Mouse (Mus musculus) hindbrain, embryonic 11.5 days (tissue): Measurements from ENCODE around the gene Nuak2. TPM values are rescaled to one million over a fixed set of nuclear protein-coding genes. Genes with fewer than 3 reads are reported as not detected.

Experiments used
- ATAC-seq: fragments of 200-750 bp; cut with Nextera tagmentation; 2 replicates; pipeline ENCODE4 v1.8.0; 2017; ENCODE audit warnings: mild to moderate bottlenecking, moderate TSS enrichment, moderate library complexity; ENCODE audit not compliant: low FRiP score
- DNase-seq: peaks from one replicate; pipeline ENCODE4 v3.0.0-alpha.2; 2015; ENCODE audit warnings: low spot score
- H3K27ac ChIP-seq: fragments of 300-500 bp; sonication (generic); 2 replicates; pipeline ENCODE4 v1.5.1; 2014; ENCODE audit warnings: mild to moderate bottlenecking, low read depth, low read length
- H3K27me3 ChIP-seq: fragments of 300-500 bp; sonication (generic); 2 replicates; pipeline ENCODE4 v1.6.1; 2014; ENCODE audit warnings: mild to moderate bottlenecking, low read length, moderate library complexity, mixed read lengths; ENCODE audit not compliant: control insufficient read depth, insufficient read depth
- H3K36me3 ChIP-seq: fragments of 300-500 bp; sonication (generic); 2 replicates; pipeline ENCODE4 v1.6.1; 2014; ENCODE audit warnings: mild to moderate bottlenecking, low read length, moderate library complexity, mixed read lengths; ENCODE audit not compliant: control insufficient read depth, insufficient read depth
- H3K4me1 ChIP-seq: fragments of 300-500 bp; sonication (generic); replicated peaks from 2 replicates; pipeline ENCODE4 v1.6.1; 2014; ENCODE audit warnings: low read length, mixed read lengths; ENCODE audit not compliant: control insufficient read depth, insufficient read depth
- H3K4me2 ChIP-seq: fragments of 300-500 bp; sonication (generic); replicated peaks from 2 replicates; pipeline ENCODE4 v1.6.1; 2014; ENCODE audit warnings: mild to moderate bottlenecking, low read depth, low read length
- H3K4me3 ChIP-seq: fragments of 300-500 bp; sonication (generic); 2 replicates; pipeline ENCODE4 v1.5.1; 2014; ENCODE audit warnings: low read depth, low read length
- H3K9ac ChIP-seq: fragments of 300-500 bp; sonication (generic); 2 replicates; pipeline ENCODE4 v1.6.1; 2014; ENCODE audit warnings: low read depth, low read length
- H3K9me3 ChIP-seq: fragments of 300-500 bp; sonication (generic); 2 replicates; pipeline ENCODE4 v1.6.1; 2016; ENCODE audit warnings: low read length; ENCODE audit not compliant: control insufficient read depth
- WGBS: fragments of 180-500 bp; shearing (Covaris S2); extraction: QIAGEN DNeasy Blood & Tissue Kit; methylation state at CpG from one replicate; pipeline ENCODE4 v1.1.7; 2014; 5-methylcytosine and 5-hydroxymethylcytosine counted together
- polyA plus RNA-seq: library from polyadenylated mRNA; unstranded; fragments of >200 nt; fragmentation: Nextera tagmentation; extraction: Ambion mirVana; gene quantifications from 2 replicates; pipeline ENCODE4 v1.2.1, GENCODE M21; 2014

The Nuak2 gene
- polyA plus RNA-seq, 1 experiment from 2014 or later, result 33.1 TPM

DNA sequence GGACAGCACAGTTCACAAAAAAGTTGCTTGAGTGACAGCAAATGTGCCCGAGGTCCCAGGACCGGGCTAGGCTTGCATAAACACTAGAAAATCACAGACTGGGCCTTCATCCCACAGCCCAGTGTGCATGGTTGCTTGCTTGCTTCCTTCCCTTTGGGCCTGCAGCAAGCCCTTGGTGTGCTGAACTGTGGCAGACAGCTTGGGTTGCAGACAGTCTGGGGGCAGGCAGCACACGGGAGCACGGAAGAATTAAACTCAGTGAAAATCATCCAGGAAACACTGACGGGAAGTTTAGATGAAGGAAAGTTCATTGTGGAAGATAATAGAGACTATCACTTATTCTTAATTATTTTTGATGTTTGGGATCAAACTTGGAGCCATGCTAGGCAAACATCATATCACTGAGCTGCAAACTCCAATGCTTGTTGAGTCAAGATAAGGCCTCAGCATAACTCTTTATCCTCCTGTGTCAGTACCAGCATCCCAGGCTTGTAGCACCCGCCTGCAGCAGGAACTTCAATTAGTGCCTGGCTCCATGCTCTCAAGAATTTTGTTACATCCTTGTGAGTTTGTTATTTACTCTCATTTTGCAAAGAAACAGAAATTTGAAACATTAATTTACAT, 18.4 kb downstream of the Nuak2 start:
- no peak overlapping the region for H3K4me3 ChIP-seq
- H3K4me2 ChIP-seq, result no peak overlapping the region

DNA sequence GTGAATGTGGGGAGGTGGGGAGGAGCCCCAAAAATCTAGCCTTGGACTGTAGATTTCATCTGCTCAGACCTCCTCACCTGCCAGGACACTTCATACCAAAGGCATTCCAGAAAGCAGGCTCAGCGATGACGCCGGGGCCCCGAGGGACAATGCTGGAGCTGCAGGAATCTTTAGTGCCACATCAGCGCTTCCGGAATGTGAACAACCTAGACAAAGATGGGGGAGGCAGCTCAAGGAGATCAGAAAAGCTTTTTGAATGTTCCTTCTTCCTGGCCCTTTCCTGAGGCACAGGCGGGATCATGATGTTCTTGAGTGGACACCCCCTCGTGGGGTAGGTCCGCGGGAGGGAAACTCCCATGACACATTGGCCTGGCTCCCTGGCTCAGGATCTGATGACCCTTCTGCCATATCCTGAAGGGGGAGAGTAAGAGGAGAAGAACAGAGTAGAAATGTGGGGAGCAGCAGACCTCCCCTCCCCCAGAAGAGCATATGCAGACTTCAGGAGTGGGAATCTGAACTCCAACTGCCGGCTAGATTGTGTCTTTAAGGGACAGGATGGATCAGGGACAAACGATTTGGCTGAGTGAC, 19.5 kb downstream of the Nuak2 start:
- Histone ChIP-seq H3K4me2 (no peak overlapping the region), H3K9me3 (no peaks in the 10 kb centered on the region), H3K36me3 (peaks cover 12% of the 10 kb centered on the region), H3K4me3 (no peak overlapping the region), H3K27ac (peak overlapping the region; percentile 87), H3K4me1 (peaks cover 33% of the 10 kb centered on the region), H3K9ac (no peak overlapping the region), H3K27me3 (no peaks in the 10 kb centered on the region)
- no peak for ATAC-seq
- peak; percentile 60 for DNase-seq
- WGBS, result 27% methylated on average over 12 of the region's 12 CpGs

More for the DNA sequence above, 18.4 kb downstream of the Nuak2 start:
- Histone ChIP-seq H3K36me3 (peaks cover 20% of the 10 kb centered on the region), H3K4me1 (peaks cover 35% of the 10 kb centered on the region), H3K27me3 (no peaks in the 10 kb centered on the region), H3K9ac (no peak overlapping the region; the same call in 1 of the 2 replicates), H3K27ac (peak overlapping the region; percentile 87), H3K9me3 (no peaks in the 10 kb centered on the region)
- ATAC-seq, result no peak; the same call in 1 of the 2 replicates
- WGBS, result 15% methylated on average over 6 of the region's 6 CpGs
- peak; percentile 46 for DNase-seq

DNA sequence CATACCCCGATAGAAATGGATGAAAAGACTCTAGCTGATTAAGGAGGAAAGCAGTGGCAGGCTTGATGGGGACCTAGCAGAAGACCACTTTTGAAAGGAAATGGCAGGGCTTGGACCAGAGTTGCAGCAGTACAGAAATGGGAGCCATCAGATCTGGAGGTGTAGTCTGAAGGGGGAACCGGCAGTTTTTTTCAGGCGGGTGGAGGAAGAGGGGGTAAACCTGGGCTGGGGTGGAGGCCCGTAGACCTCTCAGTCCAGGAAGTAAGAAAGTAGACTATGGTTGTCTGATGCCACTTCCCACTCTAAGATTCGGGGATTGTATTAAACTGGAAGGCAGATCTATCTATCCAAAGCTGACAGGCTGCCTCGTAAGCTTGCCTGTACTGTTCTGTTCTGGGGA, 21.0 kb downstream of the Nuak2 start:
- DNase-seq, result no peak
- H3K4me1 ChIP-seq, result peaks cover 29% of the 10 kb centered on the region
- no peak for ATAC-seq
- no peaks in the 10 kb centered on the region for H3K27me3 ChIP-seq
- no peak overlapping the region for H3K27ac ChIP-seq
- no peaks in the 10 kb centered on the region for H3K9me3 ChIP-seq
- H3K36me3 ChIP-seq, result peaks cover 2% of the 10 kb centered on the region
- 72% methylated on average over 6 of the region's 6 CpGs for WGBS
- no peak overlapping the region for H3K9ac ChIP-seq
- no peak overlapping the region for H3K4me3 ChIP-seq
- H3K4me2 ChIP-seq, result no peak overlapping the region

DNA sequence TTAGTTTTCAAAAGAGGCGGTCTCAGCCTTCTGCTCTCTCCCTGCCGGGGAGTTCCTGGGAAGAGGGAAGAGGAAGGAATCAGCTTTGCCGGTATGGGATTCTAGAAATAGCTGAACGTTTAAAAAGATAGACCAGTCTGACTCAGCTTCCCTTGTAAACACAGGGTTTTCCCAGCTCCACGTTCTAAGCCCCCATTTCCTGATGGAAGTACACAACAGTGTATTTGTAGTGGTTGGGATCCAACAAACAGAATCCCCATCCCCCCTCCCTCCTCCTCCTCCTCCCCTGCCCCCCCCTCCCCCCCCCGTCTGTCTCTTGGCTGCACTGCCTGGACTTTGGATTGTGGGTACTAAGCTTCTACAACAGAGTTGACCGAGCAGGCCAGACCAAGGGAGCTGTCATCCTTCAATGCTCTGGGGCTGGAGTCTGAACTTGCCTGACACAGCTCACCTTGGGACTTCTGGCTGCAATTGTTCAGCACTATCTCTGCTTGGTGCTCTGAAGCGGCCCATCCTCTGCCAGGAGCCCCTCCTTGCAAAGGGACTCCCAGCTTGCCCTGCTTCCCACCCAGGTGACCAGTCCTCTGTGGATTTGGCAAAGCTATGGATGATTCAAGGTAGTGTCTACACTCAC, 22.2 kb downstream of the Nuak2 start:
- ATAC-seq, result no peak
- Histone ChIP-seq H3K9ac (no peak overlapping the region), H3K4me2 (no peak overlapping the region), H3K27me3 (no peaks in the 10 kb centered on the region), H3K4me3 (no peak overlapping the region), H3K9me3 (no peaks in the 10 kb centered on the region), H3K36me3 (no peaks in the 10 kb centered on the region), H3K27ac (no peak overlapping the region), H3K4me1 (peaks cover 24% of the 10 kb centered on the region)
- DNase-seq, result no peak
- 49% methylated on average over 8 of the region's 8 CpGs for WGBS

DNA sequence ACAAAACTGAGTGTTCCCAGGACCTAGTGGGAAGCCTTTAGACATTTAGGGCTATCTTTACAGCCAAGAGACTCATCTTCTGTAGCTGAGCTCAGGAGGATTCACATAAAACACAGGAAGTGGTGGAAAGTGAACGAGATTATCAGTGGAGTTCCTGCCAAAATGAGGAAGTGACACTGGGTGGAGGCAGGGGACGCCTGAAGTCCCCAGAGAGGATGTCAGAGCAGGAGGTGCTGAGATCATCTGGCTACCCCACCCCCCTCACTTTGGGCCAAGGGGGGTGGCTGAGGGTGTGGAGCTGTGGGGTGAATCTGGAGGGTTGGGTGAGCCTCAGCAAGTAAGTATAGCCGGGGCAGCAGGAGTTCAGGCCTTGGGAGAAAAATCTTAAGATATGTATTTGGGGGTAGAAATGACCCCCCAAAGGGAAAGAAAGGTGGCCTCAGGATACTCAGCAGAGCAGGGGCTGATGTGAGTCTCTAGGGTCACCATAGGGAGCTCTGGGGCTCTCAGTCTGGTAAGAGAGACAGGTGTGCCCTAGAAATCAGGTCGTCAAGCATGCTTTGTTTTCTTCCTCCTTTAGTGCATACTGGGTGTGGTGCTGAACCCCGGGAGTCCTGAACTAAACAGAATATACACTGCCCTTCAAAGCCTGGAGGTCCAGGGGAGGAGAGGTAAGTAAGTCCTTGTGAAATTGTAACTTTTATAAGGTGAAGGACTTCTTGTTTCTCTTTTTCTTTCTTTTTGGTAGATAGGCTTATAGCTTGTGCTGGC, 26.0 kb downstream of the Nuak2 start:
- WGBS, result 55% methylated on average over 5 of the region's 5 CpGs
- no peaks in the 10 kb centered on the region for H3K27me3 ChIP-seq

DNA sequence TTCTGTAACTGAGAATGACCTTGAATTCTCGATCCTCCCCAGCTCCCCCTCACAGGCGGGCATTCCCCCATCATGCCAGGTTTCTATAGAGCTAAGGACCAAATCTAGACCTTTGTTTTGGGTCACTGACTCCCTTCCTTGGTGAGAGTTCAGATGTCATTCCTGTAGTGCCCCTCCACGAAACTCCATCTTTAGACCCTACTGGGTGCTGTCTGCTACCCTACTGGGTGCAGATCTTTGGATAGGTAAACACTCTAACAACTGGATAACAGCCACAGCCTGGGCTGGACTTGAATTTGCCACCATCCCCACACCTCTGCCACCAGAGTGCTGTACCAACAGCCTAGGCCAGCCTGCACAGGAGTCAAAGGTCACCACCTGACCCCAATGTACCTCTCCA, 26.6 kb downstream of the Nuak2 start:
- no peak overlapping the region for H3K4me2 ChIP-seq

More for the DNA sequence above, 26.0 kb downstream of the Nuak2 start:
- DNase-seq, result no peak
- no peak overlapping the region for H3K27ac ChIP-seq
- H3K36me3 ChIP-seq, result no peaks in the 10 kb centered on the region
- H3K9ac ChIP-seq, result no peak overlapping the region
- no peak for ATAC-seq
- H3K4me3 ChIP-seq, result no peak overlapping the region
- H3K4me1 ChIP-seq, result no peaks in the 10 kb centered on the region
- H3K4me2 ChIP-seq, result no peak overlapping the region
- no peaks in the 10 kb centered on the region for H3K9me3 ChIP-seq

DNA sequence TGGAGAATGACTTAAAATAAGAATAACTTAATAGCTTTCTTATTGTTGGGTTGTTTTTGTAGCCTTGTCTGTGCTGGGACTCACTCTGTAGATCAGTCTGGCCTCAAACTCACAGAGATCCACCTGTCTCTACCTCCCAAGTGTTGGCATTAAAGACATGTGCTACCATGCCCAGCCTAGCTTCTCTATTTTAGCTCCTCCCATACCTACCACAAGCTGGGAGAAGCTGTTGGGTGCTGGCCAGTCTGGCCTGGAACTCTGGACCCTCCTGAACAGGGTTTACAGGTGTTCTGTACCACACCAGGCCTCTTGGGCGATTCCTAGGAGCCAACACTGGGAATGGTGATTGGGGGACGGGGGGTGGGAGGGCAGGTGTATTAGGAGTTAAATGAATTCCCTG, 27.3 kb downstream of the Nuak2 start:
- Histone ChIP-seq H3K36me3 (no peaks in the 10 kb centered on the region), H3K4me3 (no peak overlapping the region), H3K9me3 (no peaks in the 10 kb centered on the region), H3K4me1 (no peaks in the 10 kb centered on the region), H3K9ac (no peak overlapping the region), H3K4me2 (no peak overlapping the region), H3K27ac (no peak overlapping the region), H3K27me3 (no peaks in the 10 kb centered on the region)
- ATAC-seq (no peak), DNase-seq (no peak)
- WGBS, result 81% methylated on average over 2 of the region's 2 CpGs

More for the DNA sequence above, 26.6 kb downstream of the Nuak2 start:
- no peaks in the 10 kb centered on the region for H3K36me3 ChIP-seq
- H3K9me3 ChIP-seq, result no peaks in the 10 kb centered on the region
- no peaks in the 10 kb centered on the region for H3K4me1 ChIP-seq
- no peak overlapping the region for H3K4me3 ChIP-seq
- H3K27ac ChIP-seq, result no peak overlapping the region
- no peaks in the 10 kb centered on the region for H3K27me3 ChIP-seq
- no peak overlapping the region for H3K9ac ChIP-seq
- WGBS, result 52% methylated on average over 3 of the region's 3 CpGs
- ATAC-seq (no peak), DNase-seq (no peak)

DNA sequence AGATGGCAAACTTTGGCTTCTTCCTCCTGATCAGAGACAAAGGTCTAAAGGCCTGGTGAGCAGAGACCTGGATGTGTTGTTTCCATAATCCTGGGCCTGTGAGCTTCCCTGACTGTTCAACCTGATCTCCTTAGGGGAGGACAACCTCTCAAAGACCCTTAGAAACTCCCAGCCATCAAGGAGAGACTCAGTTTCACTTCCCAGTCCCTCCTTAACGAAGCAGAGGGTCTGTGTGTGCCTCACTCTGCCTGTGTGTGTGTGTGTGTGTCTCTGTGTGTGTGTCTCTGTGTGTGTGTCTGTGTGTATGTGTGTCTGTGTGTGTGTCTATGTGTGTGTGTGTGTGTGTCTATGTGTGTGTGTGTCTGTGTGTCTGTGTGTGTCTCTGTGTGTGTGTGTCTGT, 27.7 kb downstream of the Nuak2 start:
- no peaks in the 10 kb centered on the region for H3K4me1 ChIP-seq

More for the DNA sequence above, 27.7 kb downstream of the Nuak2 start:
- no peaks in the 10 kb centered on the region for H3K9me3 ChIP-seq
- H3K4me3 ChIP-seq, result no peak overlapping the region
- no peaks in the 10 kb centered on the region for H3K27me3 ChIP-seq
- no peak overlapping the region for H3K27ac ChIP-seq
- WGBS, result 82% methylated on average over 1 of the region's 1 CpGs
- DNase-seq, result no peak
- no peak for ATAC-seq
- no peak overlapping the region for H3K4me2 ChIP-seq
- no peak overlapping the region for H3K9ac ChIP-seq
- no peaks in the 10 kb centered on the region for H3K36me3 ChIP-seq
